Mouse (Mus musculus) regulatory T cell (primary cell): ENCODE measurements at regions not wholly inside any gene's neighbourhood (a gene's known extent, or its start where the extent isn't known, plus 50 kb on each side); places are given as distances from the start of the nearest gene placed in this dataset.

ENCODE experiments used
- in situ Hi-C: fragments of 300-600 bp; cut with MboI, MseI; formaldehyde crosslinking; loops from one replicate; pipeline ENCODE4 v1.15.1; 2025; ENCODE audit warnings: high pct_unique_total_duplicates

DNA sequence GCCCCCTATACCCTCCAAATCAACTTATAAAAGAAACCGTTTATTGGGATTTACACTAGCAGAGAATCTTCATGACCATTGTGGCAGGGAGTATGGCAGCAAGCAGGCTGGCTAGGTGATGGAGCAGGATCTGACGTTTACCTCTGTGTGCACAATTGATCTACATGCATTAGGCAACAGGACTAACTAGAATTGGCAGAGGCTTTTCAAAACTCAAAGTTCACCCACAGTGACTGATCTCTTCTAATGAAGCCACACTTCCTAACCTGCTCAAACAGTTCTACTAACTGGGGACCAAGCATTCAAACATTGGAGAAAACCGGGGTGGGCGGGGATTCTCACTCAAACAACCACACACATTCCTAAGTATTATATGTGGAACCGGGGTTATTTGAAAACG, 1382.9 kb upstream of the Tenm2 start:
- in situ Hi-C loops, result no loop called here

DNA sequence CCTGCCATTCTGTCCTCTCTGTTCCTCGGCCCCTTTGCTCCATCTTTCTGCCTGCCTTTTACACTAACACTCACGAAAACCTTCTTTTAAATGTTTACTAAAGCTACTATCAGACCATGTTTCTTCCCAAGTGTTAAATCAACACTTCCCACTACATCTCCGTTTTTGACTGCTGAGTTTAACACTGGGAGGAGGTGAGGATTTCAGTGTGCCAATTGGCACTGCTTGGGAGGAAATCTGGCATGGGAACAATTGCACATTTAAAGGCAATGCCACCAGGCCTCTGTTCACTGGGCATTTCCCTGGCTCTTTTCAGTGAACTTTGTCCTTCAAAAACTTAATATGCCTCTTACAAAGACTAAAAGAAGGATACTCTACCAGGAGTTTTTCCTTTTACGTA, 1365.2 kb upstream of the Tenm2 start:
- in situ Hi-C loops, result no loop called here

DNA sequence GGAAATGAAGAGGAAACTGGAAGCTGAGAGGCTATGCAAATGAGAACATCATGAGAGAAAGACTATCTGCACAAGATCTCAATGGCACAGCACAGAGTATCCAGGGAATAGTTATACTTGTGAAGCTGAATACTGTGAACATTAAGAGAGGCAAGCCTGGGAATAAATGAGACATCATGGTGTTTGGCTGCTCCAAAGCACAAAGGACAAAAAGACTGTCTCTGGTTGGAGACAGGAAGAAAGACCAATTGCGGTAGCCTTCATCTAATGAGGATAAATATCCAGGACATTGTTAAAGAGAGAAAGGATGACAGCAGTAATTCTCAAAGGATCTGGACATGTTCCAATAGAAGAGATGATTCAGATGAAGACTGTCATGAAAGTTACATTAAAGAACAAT, 1332.8 kb upstream of the Tenm2 start:
- in situ Hi-C loops, result no loop called here

DNA sequence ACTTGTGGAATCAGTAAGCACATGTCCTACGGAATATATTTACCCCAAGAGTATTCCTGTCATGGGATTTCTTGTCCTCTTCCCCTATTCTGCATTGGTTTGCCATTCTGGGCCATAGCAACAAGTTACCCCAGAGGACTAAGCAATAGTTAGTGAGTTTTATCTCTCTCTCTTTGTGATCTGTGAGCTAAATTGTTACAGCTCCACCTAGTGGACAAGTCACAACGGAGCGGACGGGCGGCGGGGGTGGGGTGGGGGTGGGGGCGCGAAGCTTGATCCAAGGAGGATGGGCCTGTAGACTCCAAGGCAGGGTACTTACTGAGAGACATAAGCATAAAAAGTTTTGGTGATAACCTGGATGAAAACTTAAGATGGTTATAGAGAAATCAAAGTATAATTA, 1308.1 kb upstream of the Tenm2 start:
- in situ Hi-C loops, result no loop called here

DNA sequence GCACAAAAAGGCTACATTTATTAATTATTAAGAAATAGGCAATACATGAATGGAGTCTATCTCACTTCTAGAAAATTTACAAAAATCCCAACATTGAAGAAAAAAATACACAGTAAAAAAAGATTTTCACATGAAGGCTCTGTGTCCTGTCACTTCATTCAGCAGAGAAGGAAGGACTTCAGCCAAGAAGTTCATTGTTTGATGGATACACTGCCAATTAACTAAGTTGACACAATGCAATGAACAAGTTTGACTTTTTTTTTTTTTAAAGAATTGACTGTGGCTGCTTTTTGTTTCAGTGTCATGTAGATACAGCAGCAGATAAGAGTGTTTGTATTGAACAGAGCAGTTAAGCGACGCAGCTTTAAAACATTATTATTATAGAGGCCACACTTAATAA, 1304.3 kb upstream of the Tenm2 start:
- in situ Hi-C loops, result no loop called here

DNA sequence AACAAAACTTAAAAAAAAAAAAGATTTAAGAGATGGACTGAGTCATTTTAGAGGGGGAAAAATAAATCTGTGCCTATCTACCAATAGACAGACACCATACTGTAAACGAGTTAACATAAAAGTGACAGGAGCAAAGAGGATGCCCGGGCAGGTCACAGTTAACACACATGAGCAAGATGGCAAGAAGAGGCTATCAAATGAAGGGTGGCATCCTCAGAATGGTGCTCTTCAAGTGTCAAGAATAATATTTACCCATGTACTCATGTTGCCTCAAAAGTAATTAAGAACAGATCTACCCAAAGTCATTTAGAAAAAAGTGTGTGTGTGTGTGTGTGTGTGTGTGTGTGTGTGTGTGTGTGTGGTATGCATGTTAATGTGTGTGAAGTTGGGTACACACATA, 1296.5 kb upstream of the Tenm2 start:
- in situ Hi-C loops, result no loop called here

DNA sequence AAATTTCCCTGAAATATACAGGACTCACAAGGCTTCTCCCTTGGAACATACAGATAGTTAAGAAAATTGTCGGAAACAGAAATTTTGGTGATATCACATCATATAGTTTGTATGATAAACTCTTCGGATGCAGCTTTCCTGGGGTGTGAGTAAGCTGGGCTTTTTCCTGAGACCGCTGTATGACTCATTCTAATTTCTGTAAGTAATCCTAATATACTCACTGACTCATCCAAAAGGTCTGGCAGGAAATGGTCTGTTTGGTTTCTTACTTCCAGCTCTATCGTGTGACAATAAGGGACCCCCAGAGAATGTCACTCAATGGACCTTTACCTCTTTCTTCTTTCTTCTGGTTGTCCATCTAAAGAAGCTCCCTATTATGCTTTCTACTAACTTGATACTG, 1273.9 kb upstream of the Tenm2 start:
- in situ Hi-C loops, result no loop called here

DNA sequence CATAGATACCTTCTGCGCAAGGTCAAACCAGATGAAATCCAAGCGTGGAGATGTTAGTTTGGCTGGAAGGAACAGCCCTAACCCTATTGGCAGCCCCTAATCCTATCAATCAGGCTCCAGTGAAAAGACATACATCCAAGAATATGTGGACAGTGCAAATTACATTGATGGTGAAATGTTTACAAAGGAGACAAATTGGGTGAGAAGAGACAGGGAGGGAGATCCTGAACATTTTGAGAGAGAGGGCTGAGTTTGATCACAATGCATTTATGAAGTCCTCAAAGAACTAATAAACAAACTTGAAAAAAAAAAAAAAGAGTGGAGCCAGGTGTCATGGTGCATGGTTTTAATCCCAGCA, 1228.5 kb upstream of the Tenm2 start:
- in situ Hi-C loops, result no loop called here

DNA sequence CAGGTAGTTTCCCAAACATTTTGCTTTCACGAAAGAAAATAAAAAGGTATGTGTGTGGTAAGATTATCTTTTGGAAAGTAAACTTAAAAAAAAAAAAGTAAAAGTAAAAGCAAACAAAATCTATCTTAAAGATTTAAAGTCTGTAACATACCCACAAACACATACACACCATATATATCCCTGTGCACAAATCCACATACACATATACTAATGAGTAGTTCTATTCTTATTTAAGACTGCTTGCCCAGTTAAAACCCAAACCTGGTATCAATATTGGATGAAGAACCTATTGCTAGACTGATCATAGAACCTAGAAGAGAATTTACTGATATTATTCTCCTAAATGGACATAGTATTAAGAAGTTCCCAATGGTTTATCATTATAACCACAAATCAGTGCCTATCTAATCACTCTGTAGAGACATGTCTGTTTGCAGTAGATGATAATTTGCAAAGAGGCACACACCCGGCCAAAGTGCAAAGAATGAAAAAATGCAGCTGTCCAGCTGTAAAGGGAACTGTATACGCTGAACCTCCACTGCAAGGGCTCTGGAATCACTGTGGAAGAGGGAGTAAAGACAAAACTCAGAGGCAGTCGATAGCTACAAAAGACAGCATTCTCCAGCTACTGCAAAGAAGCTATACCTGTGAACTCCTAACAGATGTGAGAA, 1227.9 kb upstream of the Tenm2 start:
- in situ Hi-C loops, result no loop called here

DNA sequence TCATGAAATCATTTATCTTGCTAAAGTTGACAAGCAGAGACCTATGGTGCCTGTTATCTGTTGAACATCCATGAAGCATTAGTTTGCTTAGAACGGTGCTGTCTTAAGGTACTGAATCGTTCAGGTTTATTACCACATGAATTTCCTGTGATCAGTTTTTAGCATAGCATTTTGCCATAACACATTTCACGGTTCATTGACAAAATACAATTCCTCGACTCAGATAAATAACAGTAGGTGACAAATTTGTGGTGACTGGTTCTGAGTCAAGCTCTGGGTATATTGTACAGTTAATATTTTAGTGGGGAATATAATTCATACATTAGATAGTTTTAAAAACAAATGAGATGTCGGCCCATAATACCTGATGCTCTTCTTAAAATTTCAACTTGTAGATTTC, 1207.5 kb upstream of the Tenm2 start:
- in situ Hi-C loops, result no loop called here

DNA sequence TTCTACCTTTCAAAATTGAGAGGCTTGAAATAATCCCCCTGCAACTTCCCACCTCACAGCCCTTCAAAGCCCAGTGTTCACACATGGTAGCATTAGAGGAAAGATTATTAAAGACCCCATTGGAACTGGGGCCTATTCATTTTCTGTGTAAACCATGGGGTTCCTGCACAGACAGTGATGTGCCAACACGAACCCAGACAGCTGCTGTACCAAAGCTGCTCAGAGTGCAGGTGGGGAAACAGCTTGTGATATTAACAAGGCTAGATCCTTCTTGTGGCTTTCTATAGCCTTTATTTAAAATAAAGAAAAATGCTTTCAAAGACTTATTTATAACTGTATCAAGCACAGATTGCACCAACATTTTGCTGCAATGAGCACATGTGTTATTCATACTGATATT, 1174.5 kb upstream of the Tenm2 start:
- in situ Hi-C loops, result no loop called here

DNA sequence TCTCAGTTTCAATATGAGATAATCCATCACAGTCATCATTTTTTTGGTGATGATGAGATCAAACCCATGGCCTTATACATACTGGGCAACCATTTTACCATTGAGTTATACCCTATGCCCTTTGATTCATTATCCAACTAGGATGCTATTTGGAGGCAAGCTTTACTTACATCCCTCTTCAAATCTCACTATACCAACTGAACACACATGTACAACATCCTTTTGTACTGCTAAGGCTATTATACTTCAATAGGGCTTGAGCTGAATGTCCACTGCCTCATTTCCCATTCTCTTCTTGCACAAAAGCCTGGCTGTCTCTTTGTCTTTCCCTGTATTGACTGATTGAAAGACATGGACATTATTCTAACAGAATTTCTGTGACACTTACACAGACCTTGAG, 1162.0 kb upstream of the Tenm2 start:
- in situ Hi-C loops, result no loop called here

DNA sequence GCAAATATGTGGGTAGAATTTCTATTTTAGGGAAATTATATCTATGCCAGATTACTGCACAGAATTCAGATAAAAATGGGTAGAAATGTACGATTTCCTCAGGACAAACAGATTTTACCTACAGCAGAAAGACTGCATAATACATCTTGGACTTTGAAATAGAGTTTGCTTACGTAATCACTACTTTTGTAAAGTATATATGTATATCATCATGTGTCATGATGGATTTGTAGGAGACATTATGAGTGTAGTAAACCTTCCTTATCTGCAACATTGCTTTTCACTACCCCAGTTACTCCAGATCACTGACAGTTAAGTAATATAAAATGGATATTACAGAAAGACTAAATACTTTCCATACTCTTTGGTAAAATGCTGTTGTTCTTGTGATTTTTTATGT, 1151.2 kb upstream of the Tenm2 start:
- in situ Hi-C loops, result no loop called here

DNA sequence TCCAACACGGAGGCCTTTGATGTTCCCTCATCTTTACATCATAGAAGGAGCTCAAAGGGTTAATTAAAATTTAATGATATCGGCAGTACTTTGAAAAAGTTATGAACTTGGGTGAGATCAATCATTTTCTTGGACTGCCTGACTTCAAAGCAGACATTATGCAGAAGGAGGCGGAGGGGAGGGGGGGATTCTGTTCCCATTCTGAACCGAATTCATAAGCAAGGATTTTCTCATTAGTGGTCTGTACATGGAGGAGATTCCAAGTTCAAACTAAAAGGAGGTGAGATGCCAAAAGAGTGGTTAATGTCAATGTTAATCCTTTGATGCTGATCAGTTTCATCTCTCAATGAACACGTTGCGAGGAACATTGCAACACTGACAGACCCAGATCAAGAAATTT, 1110.7 kb upstream of the Tenm2 start:
- in situ Hi-C loops, result no loop called here

DNA sequence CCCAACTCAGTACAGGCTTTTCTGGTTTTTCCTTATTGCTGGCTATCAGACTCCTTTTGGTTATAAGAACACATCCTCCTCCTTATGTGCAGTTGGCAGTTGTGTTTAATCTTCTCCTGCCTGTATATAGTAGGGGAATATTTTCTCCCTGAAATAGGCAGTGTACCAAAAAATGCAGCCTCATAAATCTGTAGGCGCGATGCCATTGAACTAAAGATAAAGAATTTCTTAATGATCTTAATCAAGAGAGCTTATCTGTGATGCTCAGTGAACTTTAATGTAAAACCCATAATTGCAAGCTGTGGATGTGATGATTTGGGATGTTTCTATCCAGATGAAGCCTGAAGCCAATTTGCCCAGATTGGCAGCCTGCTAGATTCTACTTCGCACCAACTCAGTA, 1099.6 kb upstream of the Tenm2 start:
- in situ Hi-C loops, result no loop called here

DNA sequence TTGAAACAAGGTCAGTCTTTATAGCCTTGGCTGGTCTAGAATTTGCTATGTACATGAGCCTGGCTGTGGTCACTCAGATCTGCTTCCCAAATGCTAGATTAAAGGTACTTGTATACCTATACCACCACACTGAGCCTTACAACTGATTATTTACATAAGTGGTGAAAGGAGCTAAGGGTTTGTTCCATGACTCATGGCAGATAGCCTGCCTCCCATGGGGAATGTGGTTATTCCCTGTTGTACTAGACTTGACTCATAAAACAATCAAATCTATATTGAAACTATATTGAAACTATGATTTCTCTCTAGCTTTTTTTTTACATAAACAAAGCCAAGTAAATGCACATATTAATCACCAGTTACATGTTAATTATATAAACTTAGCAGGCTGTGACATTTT, 1061.9 kb upstream of the Tenm2 start:
- in situ Hi-C loops, result no loop called here

DNA sequence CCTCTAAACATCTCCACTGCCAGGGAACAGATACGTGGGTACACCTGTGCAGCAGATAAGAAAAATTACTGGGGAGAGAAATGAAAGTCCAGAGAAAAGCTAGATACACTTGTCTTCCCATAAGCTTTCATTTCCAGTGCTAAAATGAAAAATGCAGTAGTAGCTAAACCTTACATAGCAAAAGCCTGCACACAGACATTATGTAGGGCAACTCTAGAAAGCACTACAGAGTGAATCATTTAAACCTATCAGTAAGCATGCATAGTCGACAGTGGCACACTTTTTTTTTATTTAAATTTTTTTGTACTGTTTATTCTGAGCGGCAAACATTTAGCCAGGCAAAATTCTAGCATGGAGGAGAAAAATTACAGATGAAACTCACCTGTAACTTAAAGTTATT, 1055.5 kb upstream of the Tenm2 start:
- in situ Hi-C loops, result no loop called here

DNA sequence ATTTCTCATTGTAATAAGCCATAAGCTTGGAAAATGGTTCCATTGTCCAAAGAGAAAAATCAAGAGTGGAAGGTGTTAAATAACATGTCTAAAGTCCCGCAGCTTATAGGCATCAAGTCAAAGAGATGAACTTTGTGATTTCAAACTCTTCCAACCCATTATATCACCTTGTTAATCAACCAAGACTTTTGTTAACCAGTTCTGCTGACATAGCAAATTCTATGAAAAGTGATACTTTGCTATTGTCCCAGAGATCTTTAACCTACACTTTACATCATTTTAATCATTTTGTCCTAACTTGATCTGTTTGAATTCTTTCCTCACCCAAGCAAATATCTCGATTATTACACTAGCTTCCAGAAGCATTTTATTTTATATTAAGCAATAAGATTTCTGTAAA, 1045.2 kb upstream of the Tenm2 start:
- in situ Hi-C loops, result loop anchor here (10.0 kb wide), 2 partner anchors 286 to 894 kb away; no protein-coding TSS in a partner anchor
